Mouse (Mus musculus) bone marrow, adult 2 months (tissue): ENCODE results near the gene Atf5. TPM values are rescaled to one million over a fixed set of nuclear protein-coding genes. Genes with fewer than 3 reads are reported as not detected.

ENCODE experiments used
- H3K27ac ChIP-seq: fragments of 200-500 bp; 2 replicates; pipeline ENCODE4 v1.5.1; 2012; ENCODE audit warnings: low read depth, mild to moderate bottlenecking, control low read depth, inconsistent platforms, low read length; ENCODE audit not compliant: control insufficient read depth, poor library complexity, insufficient read depth
- H3K4me1 ChIP-seq: fragments of 200-500 bp; 2 replicates; pipeline ENCODE4 v1.6.1; 2011; ENCODE audit warnings: low read length; ENCODE audit not compliant: control insufficient read depth, insufficient read depth
- H3K4me3 ChIP-seq: fragments of 200-500 bp; replicated peaks from 2 replicates; pipeline ENCODE3; 2011; ENCODE audit warnings: mild to moderate bottlenecking, low read depth, low read length, control low read depth; ENCODE audit not compliant: control insufficient read depth
- CTCF ChIP-seq: fragments of 200-500 bp; IDR thresholded peaks from 2 replicates; pipeline ENCODE4 v1.5.1; 2011; ENCODE audit warnings: low read length, control low read depth; ENCODE audit not compliant: control insufficient read depth, insufficient read depth
- POLR2A ChIP-seq: fragments of 200-500 bp; IDR thresholded peaks from 2 replicates; pipeline ENCODE4 v1.6.1; 2011; ENCODE audit warnings: low read depth, mild to moderate bottlenecking, control low read depth, low read length, borderline replicate concordance; ENCODE audit not compliant: control insufficient read depth
- WGBS: fragments of 180-500 bp; shearing (Covaris S2); methylation state at CpG from one replicate; pipeline ENCODE4 v1.1.7; 2018; 5-methylcytosine and 5-hydroxymethylcytosine counted together
- polyA plus RNA-seq: library from polyadenylated mRNA; stranded (reverse); fragments of >200 nt; gene quantifications from 2 replicates; pipeline ENCODE4 v1.2.4, GENCODE M21; 2011; ENCODE audit warnings: low replicate concordance; ENCODE audit not compliant: missing spikeins, insufficient read depth, insufficient read length

Gene Atf5
- polyA plus RNA-seq, 1 experiment = 32.7 TPM

DNA sequence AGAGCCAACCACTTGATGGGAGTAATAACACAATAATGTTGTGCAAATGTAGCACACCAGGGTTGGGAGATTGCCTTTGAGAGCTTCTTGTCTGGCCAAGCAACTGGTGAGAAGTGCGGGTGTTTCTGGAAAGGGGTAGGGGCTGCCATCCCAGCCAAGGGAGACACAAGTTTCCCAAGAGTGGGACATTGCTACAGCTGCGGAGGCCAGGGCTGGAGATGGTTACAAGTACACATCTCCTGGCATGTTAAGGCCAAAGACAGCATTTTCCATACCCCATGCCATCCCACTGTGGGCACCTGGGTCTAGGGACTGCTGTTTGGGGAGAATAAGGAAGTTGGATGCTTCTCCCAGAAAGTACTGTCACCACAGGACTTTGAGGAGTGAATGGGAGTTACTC, 36.6 kb upstream of the Atf5 start:
- TF ChIP-seq POLR2A (no peak), CTCF (no peak)
- H3K4me3 ChIP-seq = no peak overlapping the region
- 92% methylated on average over 2 of the region's 2 CpGs for WGBS
- peaks cover 6% of the 10 kb centered on the region; the same call in 1 of the 2 replicates for H3K4me1 ChIP-seq
- no peak overlapping the region for H3K27ac ChIP-seq

DNA sequence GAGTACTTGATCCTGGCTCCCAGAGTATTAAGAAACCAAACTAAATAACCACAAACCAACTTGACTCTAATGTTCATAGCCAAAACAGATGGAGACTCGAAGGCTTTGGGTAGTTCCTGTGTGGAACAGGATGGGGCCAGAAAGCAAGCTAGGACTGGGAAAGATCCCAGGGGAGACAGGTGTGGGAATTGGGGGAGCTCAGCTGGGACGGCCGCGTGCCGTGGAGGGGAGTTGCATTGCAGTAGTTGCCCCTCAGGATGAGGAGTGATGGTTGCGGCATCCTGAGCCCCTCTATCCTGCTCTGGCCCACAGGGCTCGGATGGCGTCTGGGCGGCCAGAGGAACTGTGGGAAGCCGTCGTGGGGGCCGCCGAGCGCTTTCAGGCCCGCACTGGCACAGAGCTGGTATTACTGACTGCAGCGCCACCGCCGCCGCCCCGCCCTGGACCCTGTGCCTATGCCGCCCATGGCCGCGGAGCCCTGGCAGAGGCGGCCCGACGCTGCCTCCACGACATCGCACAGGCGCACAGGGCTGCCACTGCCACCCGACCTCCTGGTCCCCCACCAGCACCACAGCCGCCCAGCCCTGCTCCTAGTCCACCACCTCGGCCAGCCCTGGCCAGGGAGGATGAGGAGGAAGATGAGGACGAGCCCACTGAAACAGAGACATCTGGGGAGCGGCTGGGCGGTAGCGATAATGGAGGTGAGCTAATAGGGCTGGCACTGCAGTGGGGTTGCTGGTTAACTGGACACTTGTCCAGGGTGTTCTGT, 36.0 kb upstream of the Atf5 start:
- peaks cover 7% of the 10 kb centered on the region; the same call in 1 of the 2 replicates for H3K4me1 ChIP-seq
- TF ChIP-seq POLR2A (no peak; the same call in 1 of the 2 replicates), CTCF (no peak)
- 92% methylated on average over 36 of the region's 36 CpGs for WGBS
- H3K27ac ChIP-seq = no peak overlapping the region
- no peak overlapping the region for H3K4me3 ChIP-seq

DNA sequence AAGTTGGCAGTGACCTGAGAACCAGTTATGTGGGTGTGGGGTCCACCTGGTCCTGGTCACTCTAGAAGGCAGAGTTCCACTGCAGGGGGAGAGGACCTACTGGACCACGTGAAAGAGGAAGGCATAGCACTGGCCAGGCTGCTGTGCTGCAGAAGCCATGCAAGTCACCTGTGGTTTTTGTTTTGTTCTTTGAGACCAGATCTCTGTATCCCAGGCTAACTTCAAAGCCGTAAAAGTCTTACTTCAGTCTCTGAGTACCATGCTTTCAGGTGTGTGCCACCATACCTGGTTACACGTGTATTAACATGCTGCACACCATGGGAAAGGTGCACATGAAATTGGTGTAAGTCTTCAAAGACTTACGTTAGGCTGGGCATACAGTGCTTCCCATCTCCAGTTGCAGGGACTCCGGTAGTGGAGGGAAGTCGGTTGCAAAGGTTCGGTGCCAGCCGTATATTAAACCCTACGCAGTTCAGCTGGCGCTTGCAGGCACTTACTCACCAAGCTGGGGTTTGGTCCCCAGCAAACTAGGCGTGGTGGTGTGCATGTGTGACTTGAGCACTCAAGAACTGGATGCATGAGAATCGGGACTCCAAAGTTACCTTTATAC, 35.3 kb upstream of the Atf5 start:
- no peak for TF ChIP-seq CTCF
- TF ChIP-seq POLR2A = no peak
- 83% methylated on average over 12 of the region's 12 CpGs for WGBS
- H3K4me1 ChIP-seq = peaks cover 7% of the 10 kb centered on the region; the same call in 1 of the 2 replicates
- no peak overlapping the region for H3K4me3 ChIP-seq
- H3K27ac ChIP-seq = 0 out of 2 replicates have a peak overlapping the region, but pooled peaks have one; percentile 3

DNA sequence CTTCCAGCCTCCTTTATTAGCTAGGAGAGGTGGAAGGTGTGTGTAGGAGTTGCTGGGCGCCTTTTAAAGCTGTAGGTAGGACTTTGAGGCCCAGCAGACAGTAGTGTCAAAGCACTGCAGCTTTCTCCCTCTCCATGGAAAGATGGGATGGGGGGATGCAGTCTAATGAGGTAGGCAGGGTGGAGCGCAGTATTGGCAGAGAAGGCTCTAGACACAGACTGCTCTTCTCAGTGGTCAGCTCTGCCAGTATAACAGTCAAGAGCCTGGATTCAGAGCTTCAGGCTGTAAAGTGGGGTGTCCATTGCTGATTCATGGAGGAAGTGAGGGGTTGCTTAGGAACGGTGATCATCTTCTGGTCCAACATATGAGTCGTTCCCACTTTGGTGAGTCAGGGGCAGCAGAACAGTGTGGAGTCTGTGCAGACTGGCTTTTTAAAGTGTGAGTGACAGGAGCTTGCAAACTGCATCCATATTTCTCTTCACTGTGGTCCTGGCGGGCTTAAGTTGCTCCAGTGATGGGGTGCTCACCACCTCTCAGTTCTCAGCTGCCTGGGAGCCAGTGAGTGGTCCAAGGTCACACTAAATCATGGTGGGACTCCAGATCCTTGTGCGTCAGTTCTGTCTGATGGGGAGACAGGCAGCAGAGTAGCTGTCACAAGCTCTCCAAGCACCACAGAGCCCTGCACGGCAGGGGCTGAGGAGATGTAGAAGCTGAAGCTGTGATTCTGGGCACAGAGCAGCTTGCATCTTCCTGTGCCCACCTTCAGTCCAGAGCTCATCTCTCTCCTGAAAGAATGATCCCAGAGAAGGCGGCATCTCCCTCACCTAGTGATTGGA, 34.5 kb upstream of the Atf5 start:
- H3K4me3 ChIP-seq = no peak overlapping the region
- peak overlapping the region; percentile 90 for H3K27ac ChIP-seq
- TF ChIP-seq POLR2A = no peak
- no peak for TF ChIP-seq CTCF
- 59% methylated on average over 8 of the region's 8 CpGs for WGBS
- peaks cover 7% of the 10 kb centered on the region; the same call in 1 of the 2 replicates for H3K4me1 ChIP-seq

DNA sequence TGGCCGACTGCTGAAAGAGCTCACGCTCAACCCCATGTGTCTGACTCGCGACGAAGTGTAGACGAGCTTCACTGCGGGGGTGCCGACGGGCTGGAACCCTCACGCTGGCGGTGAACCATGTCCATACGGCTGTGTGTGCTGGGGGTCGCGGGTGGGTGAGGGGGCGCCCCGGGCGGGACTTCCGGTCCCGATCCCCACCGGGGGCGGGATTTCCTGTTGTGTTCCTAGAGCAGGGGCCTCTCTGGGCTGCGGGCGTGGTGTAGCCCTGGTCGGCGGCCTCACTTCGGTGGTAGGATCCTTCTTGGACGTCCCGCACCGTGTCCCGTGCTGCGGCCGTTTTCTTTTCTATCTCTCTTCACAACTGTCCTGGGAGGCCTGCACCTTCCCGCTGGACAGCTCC, 33.7 kb upstream of the Atf5 start:
- WGBS = under 1% methylated on average over 33 of the region's 33 CpGs
- TF ChIP-seq CTCF = no peak
- TF ChIP-seq POLR2A = no peak
- Histone ChIP-seq H3K27ac (peak overlapping the region; percentile 90), H3K4me1 (peaks cover 6% of the 10 kb centered on the region; the same call in 1 of the 2 replicates), H3K4me3 (peak overlapping the region; percentile 83)

DNA sequence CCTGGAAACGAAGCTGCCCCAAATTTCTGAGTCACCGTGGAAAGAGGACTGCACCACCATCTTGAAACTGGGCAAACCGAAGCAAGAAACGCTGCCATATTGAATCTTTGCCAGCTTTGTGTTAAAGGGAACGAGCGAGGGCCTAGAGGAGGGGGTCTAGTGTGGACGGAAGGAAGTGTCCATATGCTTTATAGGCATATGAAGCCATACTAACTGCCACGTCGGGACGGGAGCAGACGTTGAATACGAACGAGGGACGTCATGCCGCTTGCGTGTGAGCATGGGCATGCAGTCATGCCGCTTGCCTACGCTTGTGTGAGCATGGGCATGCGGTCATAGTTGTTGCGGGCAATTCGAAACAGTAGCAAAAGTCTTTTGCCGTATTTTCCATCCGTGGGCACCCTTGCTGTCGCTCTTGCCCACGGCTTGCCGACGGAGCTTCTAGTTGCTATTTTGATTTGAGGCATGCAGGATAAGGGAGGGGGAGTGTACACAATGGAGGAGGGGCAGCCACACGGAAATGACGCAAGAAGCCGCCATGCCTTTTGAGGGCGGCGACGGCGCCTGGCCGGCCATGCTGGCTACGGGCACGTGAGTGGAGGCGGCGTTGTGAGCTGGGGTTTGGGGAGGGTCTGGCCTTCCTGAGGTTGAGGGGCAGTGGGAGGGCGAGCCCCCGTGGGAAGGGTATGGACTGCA, 33.1 kb upstream of the Atf5 start:
- Histone ChIP-seq H3K4me3 (peak overlapping the region; percentile 83), H3K27ac (peak overlapping the region; percentile 90), H3K4me1 (peaks cover 6% of the 10 kb centered on the region; the same call in 1 of the 2 replicates)
- TF ChIP-seq CTCF = no peak
- TF ChIP-seq POLR2A = no peak
- under 1% methylated on average over 41 of the region's 41 CpGs for WGBS

DNA sequence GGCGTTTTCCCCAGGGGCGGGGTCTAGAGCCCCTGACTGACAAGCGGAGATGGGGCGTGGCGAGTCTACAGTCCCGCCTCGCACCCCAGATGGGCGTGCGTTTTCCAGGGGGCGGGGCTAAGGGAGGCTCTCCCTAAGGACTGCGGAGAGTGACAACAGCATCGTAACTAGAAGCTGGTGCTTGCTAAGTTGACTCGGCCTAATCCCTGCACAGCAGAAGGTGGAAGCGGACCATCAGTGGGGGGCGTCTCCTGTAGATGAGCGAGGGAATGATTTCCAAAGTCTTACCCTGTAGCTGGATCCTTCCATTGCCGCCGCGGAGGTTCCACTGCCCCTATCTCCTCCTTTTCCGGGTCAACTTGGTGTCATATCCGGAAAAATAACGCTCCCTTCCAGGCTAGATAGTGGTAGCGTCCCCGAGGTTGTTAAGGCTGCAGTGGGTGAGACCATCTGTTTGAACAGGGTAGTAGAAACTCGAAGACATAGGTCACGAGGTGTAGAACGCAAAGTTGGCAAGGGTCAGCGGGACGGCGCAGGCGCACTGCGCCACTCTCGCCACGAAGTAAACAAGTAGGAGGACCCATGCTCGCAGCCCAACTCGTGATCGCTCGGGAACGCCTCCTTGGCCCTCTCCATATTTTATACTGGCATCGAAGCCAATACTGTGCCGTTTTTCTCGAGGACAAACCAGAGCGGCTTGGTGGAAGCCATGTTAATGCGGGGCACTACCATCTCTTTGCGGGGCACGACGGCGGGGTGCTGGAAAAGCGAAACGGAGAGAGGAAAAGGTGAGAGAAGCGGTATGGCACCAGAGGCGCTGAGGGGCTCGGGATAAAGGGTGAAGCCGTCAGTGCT, 32.3 kb upstream of the Atf5 start, which contains the start of the genes Akt1s1 and Tbc1d17:
TSS of gene Akt1s1 (plus strand) at position 431 of the 855 bp plus-strand sequence.
TSS of gene Tbc1d17 (minus strand) at position 519 of the 855 bp plus-strand sequence.
- under 1% methylated on average over 54 of the region's 54 CpGs for WGBS
- TF ChIP-seq CTCF = no peak; the same call in 1 of the 2 replicates
- peak; percentile 58; the same call in 1 of the 2 replicates for TF ChIP-seq POLR2A
- peaks cover 6% of the 10 kb centered on the region; the same call in 1 of the 2 replicates for H3K4me1 ChIP-seq

More for the DNA sequence above, 32.3 kb upstream of the Atf5 start, which contains the start of the genes Akt1s1 and Tbc1d17:
- peak within 1 kb of the TSS; percentile 90 for H3K27ac ChIP-seq
- H3K4me3 ChIP-seq = peak within 1 kb of the TSS; percentile 83
